Mouse (Mus musculus): Measurements from ENCODE around the gene Ube2d3.
"Not testable (repeated sequence)": the region's sequence is repeated elsewhere in the genome, so short reads cannot be mapped to it uniquely, and the experiment has no call there.

Ube2d3 gene

DNA sequence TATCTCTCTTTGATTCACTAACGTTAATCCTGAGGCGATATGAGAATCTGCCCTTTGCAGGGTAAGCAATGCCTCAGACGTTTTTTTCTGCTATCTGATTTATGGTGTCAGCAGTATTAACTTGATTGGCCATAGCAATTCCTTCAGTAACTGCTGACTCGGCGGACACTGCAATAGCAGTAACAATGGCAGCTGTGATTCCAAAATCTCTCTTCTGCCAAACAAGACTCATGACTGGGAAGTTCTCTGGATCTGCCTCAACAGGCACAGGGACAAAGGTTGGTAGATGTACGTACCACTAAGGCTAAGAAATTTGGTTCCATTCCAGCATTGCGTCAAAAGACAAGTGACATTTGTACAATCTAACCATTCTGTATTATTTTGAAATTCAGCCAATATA lies 55.4 kb downstream of the Ube2d3 start:
- not testable (repeated sequence) for DNase-seq (ENCODE audit: low spot score)

DNA sequence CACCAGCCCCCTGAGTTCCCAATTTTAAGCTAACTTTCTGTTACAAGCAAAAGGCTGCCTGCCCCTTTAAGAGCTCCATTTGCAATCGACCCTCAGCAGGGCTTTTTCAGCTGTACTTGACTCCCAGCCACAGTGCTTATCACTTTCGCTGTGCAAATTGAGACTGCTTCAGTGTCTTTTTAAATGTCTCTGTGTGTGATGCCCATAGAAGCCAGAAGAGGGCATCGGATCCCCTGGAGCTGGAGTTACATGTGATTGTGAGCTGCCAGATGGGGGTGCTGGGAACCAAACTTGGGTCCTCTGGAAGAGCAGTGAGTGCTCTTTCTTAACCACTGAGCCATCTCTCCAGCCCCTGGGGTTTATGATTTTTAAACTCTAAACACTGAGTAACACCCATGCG lies 60.0 kb downstream of the Ube2d3 start:
- DNase-seq (ENCODE audit: low spot score) = not testable (repeated sequence)

DNA sequence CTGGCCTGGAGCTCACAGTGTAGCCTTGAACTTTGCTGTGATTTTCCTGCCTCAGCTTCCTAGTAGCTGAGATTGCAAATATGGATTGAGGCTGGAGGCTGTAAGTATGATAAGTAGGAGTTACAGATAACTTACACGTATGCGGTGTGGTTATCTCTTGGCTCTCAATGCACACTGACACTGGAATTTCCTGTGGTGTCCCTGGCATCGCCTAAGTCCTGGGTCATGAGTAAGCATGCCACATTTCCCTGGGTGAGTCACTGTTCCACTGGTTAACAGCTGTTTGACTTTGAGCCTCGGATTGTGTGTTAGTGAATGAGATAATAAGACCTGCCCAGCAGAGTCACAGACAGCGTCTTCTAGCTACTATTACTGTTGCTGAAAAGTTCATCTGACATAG lies 60.9 kb downstream of the Ube2d3 start:
- no peak for DNase-seq (ENCODE audit: low spot score)

DNA sequence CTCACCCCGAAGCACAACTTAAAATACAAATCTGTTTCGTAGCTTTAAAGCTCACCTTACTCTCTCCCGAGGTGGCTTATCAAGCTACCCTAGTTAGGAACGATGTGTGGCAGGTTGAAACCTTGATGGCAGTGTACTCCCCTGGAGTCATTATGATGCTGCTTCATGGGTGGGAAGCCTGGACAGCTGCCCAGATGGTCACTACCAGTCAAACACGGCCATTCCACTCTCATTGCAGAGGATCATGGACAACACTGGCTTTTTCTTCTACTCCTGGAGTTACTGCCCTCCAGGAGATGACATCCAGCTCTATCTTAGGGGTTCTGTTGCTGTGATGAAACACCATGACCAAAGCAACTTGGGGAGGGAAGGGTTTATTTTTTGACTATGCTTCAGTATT lies 65.2 kb downstream of the Ube2d3 start:
- no peak for DNase-seq (ENCODE audit: low spot score)

DNA sequence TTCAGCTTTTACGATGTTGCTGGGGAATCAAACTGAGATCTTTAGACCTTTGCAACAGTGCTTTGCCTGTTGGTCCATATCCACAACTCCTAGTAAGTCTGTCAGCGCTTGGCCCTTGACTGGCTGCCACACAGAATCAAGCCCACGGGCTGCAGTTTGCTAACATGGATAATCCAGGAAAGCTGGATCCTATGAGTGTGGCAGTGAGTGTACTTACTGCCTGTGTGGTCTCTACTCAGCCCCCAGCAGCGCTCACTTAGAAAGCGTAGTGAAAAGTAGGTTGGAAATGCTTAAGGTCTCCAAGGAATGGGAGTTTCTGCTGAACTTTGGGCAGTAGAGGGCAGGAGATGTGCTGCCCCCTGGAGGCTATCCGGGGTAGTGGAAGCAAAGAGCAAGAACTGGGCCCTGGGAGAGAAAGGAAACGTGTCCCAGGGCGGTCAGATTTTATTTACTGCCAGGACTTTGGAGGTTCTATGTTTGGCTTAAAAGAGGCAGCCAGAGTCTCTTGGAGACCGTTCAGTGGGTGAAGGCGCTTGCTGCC lies 67.5 kb downstream of the Ube2d3 start:
- DNase-seq (ENCODE audit: low spot score) = no peak

DNA sequence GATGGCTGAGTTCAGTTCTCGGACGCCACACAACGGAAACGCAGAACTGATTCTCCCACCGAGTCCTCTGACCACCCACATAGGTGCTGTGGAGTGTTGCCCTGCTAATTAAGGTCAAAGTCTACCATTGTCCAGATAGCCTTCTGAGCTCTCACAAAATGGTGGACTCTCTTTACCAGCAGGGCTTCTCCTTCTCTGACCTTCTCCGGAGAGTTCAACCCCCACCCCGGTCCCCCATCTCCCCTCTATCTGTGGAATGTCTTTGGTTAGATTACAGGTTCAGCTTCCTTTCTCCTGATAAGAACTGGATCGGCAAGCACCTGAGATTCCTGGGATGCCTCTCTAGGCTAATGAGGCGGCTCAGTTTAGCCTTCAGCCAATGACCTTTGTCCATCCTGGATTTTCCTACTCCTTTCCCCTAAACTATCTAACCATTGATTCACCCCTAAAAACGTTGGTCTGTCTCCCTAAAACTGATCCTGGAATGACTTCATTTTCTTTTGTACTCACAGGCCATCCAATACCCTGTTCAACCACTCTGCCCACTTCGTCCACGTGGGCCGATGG lies 68.0 kb downstream of the Ube2d3 start:
- no peak for DNase-seq (ENCODE audit: low spot score)

DNA sequence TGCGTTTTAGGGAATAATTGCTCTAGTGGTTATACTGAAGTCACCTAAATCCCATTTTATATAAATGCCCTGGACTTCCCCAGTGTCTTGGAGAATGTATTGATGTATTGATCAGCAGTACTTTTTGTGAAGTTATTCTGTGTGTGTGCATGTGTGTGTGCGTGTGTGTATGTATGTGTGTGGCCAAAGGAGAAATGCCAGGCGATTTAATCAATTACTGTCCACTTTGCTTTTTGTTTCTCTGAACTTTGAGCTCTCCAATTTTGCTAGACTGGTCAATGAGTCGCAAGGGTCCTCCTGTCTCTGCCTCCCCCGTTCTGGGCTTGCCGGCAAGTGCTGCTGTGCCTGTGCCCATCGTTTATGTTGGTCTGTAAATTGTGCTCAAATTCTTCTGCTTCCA lies 69.6 kb downstream of the Ube2d3 start:
- DNase-seq (ENCODE audit: low spot score) = no peak

DNA sequence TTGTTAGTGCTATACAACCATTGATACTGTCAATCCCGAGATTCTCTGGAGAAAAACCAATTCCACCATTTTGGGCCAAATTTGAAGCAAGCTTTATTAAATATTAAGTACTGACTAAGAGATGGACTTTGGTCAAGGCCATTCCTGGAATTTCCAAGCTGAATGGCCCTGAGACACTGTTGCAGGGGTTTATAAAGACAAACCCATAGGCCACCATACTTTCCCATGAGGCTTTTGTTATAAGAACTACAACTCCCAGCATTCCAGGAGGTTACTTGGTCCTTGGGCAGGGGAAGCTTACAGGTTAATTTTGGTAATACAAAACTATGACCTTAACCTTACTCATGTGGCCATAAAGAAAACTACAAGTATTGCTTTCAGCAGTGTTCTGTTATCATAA lies 70.2 kb downstream of the Ube2d3 start:
- no peak for DNase-seq (ENCODE audit: low spot score)

DNA sequence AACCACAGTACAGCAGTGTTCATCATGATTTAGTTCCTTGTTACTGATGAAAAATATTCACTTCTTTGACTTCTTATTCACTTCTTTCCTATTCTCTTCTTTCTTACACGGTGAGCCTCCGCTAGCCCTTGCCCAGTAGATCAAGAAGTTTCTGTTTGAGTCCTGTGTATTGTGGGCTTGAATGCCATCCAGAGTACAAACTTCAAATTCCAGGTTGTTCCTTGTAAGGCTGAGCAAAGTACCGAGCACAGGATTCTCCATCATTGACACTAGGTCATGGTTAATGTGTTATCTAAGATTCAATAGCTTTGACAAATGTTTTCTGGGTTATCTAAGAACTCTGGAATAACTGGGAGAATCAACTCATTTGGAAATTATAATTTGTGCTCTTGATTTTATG lies 72.4 kb downstream of the Ube2d3 start:
- no peak for DNase-seq (ENCODE audit: low spot score)

DNA sequence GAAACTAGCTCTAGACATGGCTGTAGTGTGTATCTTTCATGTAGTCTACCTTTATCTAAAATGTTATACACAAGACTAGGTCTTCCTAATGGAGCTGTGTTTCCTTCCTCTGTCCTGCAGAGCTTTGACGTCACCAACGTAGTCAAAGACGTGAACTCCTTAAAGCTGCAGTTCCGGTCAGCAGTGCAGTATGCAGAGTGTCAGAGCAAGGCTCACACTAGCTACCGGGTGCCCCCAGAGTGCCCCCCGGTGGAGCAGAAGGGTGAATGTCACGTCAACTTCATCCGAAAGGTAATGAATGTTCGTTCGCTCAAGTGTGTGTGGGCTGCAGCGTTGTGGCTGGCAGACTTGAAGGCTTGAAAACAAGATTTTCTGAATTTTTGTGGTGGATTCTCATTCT lies 73.7 kb downstream of the Ube2d3 start:
- DNase-seq (ENCODE audit: low spot score) = no peak

DNA sequence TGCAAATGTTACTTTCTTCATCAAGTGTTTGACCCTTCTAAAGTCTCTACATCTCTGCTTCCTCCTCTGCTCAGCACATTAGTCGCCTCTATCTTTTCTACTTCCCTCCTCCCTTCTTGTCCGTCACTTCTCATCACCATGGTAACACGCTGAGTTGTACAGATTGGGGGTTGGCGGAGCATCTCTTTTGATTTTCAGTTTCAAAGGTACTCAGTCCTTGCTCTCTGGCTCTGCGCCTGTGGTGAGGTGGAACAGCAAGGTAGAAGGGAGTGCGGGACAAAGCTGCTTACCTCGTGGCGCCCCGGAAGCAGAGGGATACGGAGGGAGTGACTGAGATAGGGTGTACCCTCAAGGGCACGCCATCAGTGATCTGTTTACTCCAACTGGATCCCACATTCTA lies 75.3 kb downstream of the Ube2d3 start:
- no peak for DNase-seq (ENCODE audit: low spot score)

DNA sequence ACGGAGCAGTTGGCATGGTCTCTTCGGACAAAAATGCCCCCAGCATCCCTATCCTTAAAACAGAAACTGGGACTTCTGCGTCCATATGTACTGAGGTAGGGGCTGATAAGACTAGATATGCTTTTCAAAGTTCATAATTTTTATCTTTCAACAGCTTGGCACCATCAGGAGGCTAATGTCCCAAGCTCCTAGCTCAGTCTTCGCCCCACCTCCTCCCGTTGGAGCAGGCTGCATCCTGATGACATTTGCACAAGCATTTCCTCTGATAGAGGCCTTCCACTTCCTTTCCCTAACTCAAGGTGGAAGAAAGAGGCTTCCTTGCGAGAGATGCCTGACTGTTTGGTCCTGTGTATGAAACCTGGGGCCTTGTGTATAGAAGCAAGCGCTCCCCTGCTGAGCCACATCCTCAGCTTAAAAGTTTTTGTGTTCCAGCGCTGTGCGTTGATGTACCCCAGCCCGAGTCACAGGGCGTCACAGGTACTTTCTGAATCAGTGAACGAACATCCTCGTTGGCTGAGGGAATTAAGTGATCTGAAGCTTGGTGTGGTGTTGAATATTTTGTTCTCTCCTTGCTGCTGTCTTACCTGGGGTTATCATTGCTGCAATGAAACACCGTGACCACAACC lies 76.0 kb downstream of the Ube2d3 start:
- no peak for DNase-seq (ENCODE audit: low spot score)

DNA sequence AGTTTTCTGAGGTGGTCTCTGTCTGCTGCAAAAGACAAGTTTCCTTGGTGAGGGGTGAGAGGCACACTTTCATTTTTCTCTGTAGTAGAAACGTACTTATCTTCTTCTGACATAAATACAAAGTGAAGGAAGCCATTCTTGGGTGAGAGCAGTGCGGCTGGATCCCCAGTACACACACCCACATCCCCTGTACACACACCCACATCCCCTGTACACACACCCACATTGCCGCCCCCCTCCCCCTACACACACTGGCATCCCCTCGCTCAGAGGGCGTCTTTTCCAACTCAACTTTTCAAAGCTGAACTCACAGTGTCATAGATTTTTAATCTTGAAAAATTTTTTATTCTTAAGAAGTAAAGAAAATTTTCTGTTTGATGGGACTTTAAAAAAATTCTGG lies 77.3 kb downstream of the Ube2d3 start:
- no peak for DNase-seq (ENCODE audit: low spot score)

DNA sequence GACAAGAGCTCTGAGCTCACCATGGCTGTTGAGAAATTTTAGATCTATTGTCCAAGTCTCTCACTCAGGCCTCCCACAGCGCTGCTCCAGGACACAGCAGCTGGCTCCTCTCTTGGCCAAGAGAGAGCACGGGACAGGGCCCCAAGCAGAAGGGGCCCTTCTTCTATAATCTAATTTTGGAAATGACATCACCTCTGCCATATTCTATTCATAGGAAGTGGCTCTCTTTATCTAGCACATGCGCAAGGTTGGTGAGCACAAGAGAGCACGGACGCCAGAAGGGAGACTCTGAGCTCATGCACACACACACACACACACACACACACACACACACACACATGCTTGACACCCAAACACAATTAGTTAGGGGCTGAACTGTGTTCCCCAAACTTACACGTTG lies 78.9 kb downstream of the Ube2d3 start:
- no peak for DNase-seq (ENCODE audit: low spot score)
